Mouse (Mus musculus) cerebral cortex, adult 2 months (tissue): ENCODE measurements around the gene Tenm2.

Experiments
- WGBS: fragments of 180-500 bp; shearing (Covaris S2); methylation state at CpG from one replicate; pipeline ENCODE4 v1.1.7; 2018; 5-methylcytosine and 5-hydroxymethylcytosine counted together

The Tenm2 gene

GRCm38 (mm10) chr11:35985841-35986393 lies 1249.8 kb downstream of the Tenm2 start:
- WGBS = 2% methylated on average over 19 of the region's 19 CpGs

GRCm38 (mm10) chr11:35982734-35983133 lies 1253.0 kb downstream of the Tenm2 start:
- 80% methylated on average over 3 of the region's 3 CpGs for WGBS

GRCm38 (mm10) chr11:35980411-35980917 lies 1255.3 kb downstream of the Tenm2 start, which contains the start of gene Wwc1:
Gene Wwc1 (minus strand): TSS chr11:35980527.
- under 1% methylated on average over 47 of the region's 47 CpGs for WGBS

GRCm38 (mm10) chr11:35979733-35980410 lies 1255.9 kb downstream of the Tenm2 start:
- WGBS = under 1% methylated on average over 55 of the region's 66 CpGs

GRCm38 (mm10) chr11:35979266-35979732 lies 1256.5 kb downstream of the Tenm2 start:
- WGBS = 4% methylated on average over 12 of the region's 12 CpGs

- 66% methylated on average over 3 of the region's 3 CpGs for WGBS
These were observed 1258.0 kb downstream of the Tenm2 start for GRCm38 (mm10) chr11:35977796-35978195.

- 56% methylated on average over 6 of the region's 6 CpGs for WGBS
These were observed 1258.7 kb downstream of the Tenm2 start for GRCm38 (mm10) chr11:35977096-35977495.

GRCm38 (mm10) chr11:35976482-35976881 lies 1259.3 kb downstream of the Tenm2 start:
- WGBS = 59% methylated on average over 6 of the region's 6 CpGs

- WGBS = 81% methylated on average over 6 of the region's 6 CpGs
These were observed 1260.9 kb downstream of the Tenm2 start for GRCm38 (mm10) chr11:35974632-35975450.

- 62% methylated on average over 7 of the region's 7 CpGs for WGBS
These were observed 1262.6 kb downstream of the Tenm2 start for GRCm38 (mm10) chr11:35973135-35973534.

GRCm38 (mm10) chr11:35972270-35972931 lies 1263.4 kb downstream of the Tenm2 start:
- 31% methylated on average over 6 of the region's 6 CpGs for WGBS

- 87% methylated on average over 19 of the region's 19 CpGs for WGBS
These were observed 1264.7 kb downstream of the Tenm2 start for GRCm38 (mm10) chr11:35970806-35971705.

- WGBS = 87% methylated on average over 10 of the region's 10 CpGs
These were observed 1267.5 kb downstream of the Tenm2 start for GRCm38 (mm10) chr11:35968291-35968690.

- WGBS = 87% methylated on average over 9 of the region's 9 CpGs
These were observed 1271.7 kb downstream of the Tenm2 start for GRCm38 (mm10) chr11:35963981-35964549.

GRCm38 (mm10) chr11:35963554-35963953 lies 1272.2 kb downstream of the Tenm2 start:
- WGBS = 72% methylated on average over 2 of the region's 2 CpGs

GRCm38 (mm10) chr11:35962431-35962830 lies 1273.3 kb downstream of the Tenm2 start:
- WGBS = 93% methylated on average over 2 of the region's 2 CpGs

GRCm38 (mm10) chr11:35959270-35959669 lies 1276.5 kb downstream of the Tenm2 start:
- WGBS = 92% methylated on average over 3 of the region's 3 CpGs
